Mouse (Mus musculus) neural tube, embryonic 12.5 days (tissue): ENCODE results near the gene Trim5. TPM values are rescaled to one million over a fixed set of nuclear protein-coding genes. Genes with fewer than 3 reads are reported as not detected.
"Not testable (repeated sequence)": the region's sequence is repeated elsewhere in the genome, so short reads cannot be mapped to it uniquely, and the experiment has no call there.

Experiments used
- ATAC-seq: fragments of 200-750 bp; cut with Nextera tagmentation; 2 replicates; pipeline ENCODE4 v1.8.0; 2017; ENCODE audit warnings: low read depth, mild to moderate bottlenecking, moderate TSS enrichment, moderate library complexity; ENCODE audit not compliant: low FRiP score
- H3K27ac ChIP-seq: fragments of 300-500 bp; sonication (generic); 2 replicates; pipeline ENCODE4 v1.5.1; 2016
- H3K27me3 ChIP-seq: fragments of 300-500 bp; sonication (generic); replicated peaks from 2 replicates; pipeline ENCODE4 v1.6.1; 2016; ENCODE audit warnings: mild to moderate bottlenecking
- H3K36me3 ChIP-seq: fragments of 300-500 bp; sonication (generic); 2 replicates; pipeline ENCODE4 v1.6.1; 2016; ENCODE audit warnings: mild to moderate bottlenecking
- H3K4me1 ChIP-seq: fragments of 300-500 bp; sonication (generic); 2 replicates; pipeline ENCODE4 v1.6.1; 2016
- H3K4me2 ChIP-seq: fragments of 300-500 bp; sonication (generic); replicated peaks from 2 replicates; pipeline ENCODE4 v1.6.1; 2016; ENCODE audit warnings: mild to moderate bottlenecking
- H3K4me3 ChIP-seq: fragments of 300-500 bp; sonication (generic); 2 replicates; pipeline ENCODE4 v1.5.1; 2016
- H3K9ac ChIP-seq: fragments of 300-500 bp; sonication (generic); 2 replicates; pipeline ENCODE4 v1.6.1; 2016; ENCODE audit warnings: mild to moderate bottlenecking
- H3K9me3 ChIP-seq: fragments of 300-500 bp; sonication (generic); 2 replicates; pipeline ENCODE4 v1.6.1; 2016; ENCODE audit warnings: mild to moderate bottlenecking
- WGBS: fragments of 180-500 bp; shearing (Covaris S2); methylation state at CpG from one replicate; pipeline ENCODE4 v1.1.7; 2016; 5-methylcytosine and 5-hydroxymethylcytosine counted together
- polyA plus RNA-seq: library from polyadenylated mRNA; unstranded; fragments of >200 nt; fragmentation: Nextera tagmentation; extraction: Ambion mirVana; gene quantifications from 2 replicates; pipeline ENCODE4 v1.2.1, GENCODE M21; 2016

Gene Trim5
- polyA plus RNA-seq: 0.15 and 0.22 TPM in 2 replicates

DNA sequence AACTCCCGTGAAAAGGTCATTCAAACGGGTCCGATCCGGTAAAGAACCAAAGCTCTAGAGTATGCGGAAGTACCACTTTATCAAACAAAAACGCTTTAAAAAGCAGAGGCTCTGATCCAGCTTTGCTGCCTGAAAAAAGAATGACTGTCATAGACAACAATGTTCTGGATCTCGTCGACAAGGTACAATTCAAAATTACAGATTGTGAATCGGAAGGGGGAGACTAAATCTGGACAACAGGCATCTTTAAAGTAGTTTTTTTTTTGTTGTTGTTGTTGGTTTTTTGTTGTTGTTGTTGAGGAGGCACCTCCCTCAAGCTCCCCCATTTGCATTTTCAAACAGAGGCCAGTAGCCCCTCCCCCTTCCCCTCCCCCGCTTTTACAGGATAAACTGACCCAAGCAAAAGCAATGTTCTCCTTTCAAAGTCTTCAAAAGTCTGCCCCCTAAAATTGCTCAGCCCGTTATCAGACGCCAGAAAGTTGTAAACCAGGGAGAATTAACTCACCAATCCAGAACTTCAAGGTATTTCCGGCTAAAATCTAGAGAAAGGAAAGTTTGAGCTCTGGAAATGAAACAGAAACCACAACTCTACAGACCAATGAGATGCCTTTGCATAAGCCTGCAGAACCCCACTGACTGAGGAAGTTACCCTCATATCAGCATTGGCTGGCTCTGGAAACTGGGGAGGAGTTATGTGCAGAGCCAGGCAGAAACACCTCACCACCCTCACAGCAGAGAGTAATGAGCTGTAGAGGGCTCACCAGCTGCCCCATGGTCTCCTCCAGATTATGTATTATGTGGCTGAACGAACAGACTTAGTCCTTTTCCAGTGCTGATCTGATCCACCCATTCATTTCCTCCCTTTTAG, at the start of gene Trim5:
TSS of gene Trim5 (minus strand) at position 519 of the 868 bp plus-strand sequence.
- not testable (repeated sequence) for ATAC-seq, H3K36me3 ChIP-seq, H3K4me3 ChIP-seq, H3K9ac ChIP-seq, H3K9me3 ChIP-seq, H3K27me3 ChIP-seq, H3K4me1 ChIP-seq, H3K4me2 ChIP-seq, H3K27ac ChIP-seq
- 43% methylated on average over 14 of the region's 14 CpGs for WGBS

DNA sequence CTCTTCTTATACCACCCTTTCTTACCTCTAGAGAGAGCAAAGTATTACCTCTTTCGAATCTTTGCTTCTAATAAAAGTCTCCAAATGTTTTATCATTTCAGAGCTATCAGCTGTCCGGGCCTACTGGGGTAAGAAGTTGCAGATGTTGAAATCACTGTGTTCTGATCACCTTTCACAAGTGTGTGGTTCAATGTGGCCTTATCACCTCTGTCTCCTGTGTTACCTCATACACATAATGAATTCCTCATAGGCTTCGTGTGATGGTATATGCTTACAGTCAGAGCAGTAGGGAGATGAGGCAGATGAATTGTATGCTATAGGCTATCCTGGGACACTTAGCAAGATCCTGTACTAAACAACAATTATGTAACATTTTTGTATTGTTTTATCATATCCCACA, 47.7 kb upstream of the Trim5 start:
- ATAC-seq, H3K9me3 ChIP-seq, H3K36me3 ChIP-seq, H3K27me3 ChIP-seq, H3K27ac ChIP-seq, H3K9ac ChIP-seq, H3K4me1 ChIP-seq, H3K4me3 ChIP-seq, H3K4me2 ChIP-seq: not testable (repeated sequence)
- 85% methylated on average over 3 of the region's 3 CpGs for WGBS

DNA sequence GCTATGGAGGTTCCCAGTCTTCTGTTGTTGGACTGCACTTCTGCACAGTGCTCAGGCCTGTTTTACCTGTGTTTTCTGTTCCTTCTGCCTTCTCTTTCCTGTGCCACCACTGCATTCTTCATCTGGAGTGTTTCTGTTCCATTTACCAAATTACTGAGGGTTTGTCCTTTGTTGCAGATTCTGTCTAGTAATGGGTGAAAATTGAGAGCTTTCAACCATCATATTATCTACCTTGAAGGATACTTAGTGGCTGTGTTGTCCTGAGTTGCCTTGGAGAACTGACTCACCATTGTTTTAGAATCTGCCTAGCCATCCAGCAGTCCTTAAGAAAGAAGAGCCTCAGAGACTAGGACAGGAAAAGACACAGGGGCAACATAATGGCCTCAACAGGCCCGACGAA, 41.3 kb upstream of the Trim5 start, which contains the start of gene Trim34b:
TSS of gene Trim34b (plus strand) at position 301 of the 400 bp plus-strand sequence.
- H3K9me3 ChIP-seq, H3K9ac ChIP-seq, H3K4me3 ChIP-seq, H3K27ac ChIP-seq, ATAC-seq, H3K36me3 ChIP-seq, H3K4me2 ChIP-seq, H3K4me1 ChIP-seq, H3K27me3 ChIP-seq: not testable (repeated sequence)
- WGBS: 91% methylated on average over 2 of the region's 2 CpGs

DNA sequence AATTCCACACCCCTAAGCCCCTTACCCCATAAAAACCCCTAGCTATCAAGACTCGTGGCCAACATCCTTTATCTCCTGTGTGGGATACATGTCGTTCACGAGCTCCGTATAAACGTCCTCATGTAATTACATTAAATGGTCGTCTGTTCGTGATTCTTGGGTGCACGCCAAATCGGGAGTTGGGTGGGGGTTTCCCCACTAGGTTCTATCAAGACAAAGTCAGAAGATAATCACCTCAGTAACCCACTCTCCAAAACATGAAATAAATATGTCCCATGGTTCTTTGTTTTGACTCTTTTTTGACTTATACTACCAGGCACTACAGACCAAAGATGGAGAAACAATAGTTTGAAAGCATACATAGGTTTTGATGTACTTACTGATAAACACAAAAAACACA, 34.1 kb upstream of the Trim5 start:
- no peak overlapping the region for H3K9ac ChIP-seq
- H3K9me3 ChIP-seq: no peaks in the 10 kb centered on the region
- ATAC-seq: no peak
- no peaks in the 10 kb centered on the region for H3K36me3 ChIP-seq
- no peaks in the 10 kb centered on the region for H3K27me3 ChIP-seq
- H3K27ac ChIP-seq: no peak overlapping the region
- H3K4me3 ChIP-seq: no peak overlapping the region
- WGBS: 86% methylated on average over 9 of the region's 9 CpGs
- H3K4me1 ChIP-seq: no peaks in the 10 kb centered on the region
- H3K4me2 ChIP-seq: no peak overlapping the region

DNA sequence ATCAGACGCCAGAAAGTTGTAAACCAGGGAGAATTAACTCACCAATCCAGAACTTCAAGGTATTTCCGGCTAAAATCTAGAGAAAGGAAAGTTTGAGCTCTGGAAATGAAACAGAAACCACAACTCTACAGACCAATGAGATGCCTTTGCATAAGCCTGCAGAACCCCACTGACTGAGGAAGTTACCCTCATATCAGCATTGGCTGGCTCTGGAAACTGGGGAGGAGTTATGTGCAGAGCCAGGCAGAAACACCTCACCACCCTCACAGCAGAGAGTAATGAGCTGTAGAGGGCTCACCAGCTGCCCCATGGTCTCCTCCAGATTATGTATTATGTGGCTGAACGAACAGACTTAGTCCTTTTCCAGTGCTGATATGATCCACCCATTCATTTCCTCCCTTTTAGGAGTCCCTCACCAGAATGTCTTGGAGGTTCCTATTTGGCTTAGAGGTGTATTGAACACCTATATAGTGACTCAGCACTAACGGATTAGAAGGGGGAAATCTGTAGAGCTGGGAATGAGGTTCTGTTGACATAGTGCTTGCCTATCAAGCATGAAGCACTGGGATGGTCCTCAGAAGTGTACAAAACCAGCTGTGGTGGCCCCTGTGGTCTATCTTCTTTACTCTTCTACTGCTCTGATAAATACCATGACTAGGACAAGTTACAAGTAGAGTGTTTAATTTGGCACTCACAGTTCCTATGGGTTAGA, 27.6 kb upstream of the Trim5 start, which contains the start of gene Trim12a:
TSS of gene Trim12a (minus strand) at position 98 of the 712 bp plus-strand sequence.
- H3K4me1 ChIP-seq, H3K36me3 ChIP-seq, H3K27me3 ChIP-seq, H3K9me3 ChIP-seq, H3K27ac ChIP-seq, H3K4me3 ChIP-seq, H3K9ac ChIP-seq, ATAC-seq: not testable (repeated sequence)
- WGBS: 41% methylated on average over 4 of the region's 4 CpGs
- H3K4me2 ChIP-seq: peak within 1 kb of the TSS; percentile 40

DNA sequence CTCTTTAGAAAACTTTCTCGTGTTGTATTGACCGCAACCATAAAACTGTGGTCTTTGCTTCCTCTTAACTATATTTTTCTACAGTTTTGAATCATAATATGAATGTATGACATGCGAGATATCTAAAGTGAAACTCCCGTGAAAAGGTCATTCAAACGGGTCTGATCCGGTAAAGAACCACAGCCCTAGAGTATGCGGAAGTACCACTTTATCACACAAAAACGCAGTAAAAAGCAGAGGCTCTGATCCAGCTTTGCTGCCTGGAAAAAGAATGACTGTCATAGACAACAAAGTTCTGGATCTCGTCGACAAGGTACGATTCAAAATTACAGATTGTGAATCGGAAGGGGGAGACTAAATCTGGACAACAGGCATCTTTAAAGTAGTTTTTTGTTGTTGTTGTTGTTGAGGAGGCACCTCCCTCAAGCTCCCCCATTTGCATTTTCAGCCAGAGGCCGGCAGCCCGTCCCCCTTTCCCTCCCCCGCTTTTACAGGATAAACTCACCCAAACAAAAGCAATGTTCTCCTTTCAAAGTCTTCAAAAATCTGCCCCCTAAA, 27.0 kb upstream of the Trim5 start:
- Histone ChIP-seq H3K9me3 (no peaks in the 10 kb centered on the region), H3K27me3 (no peaks in the 10 kb centered on the region), H3K4me2 (peak overlapping the region; percentile 40), H3K9ac (no peak overlapping the region), H3K4me1 (no peaks in the 10 kb centered on the region), H3K27ac (no peak overlapping the region), H3K4me3 (no peak overlapping the region), H3K36me3 (no peaks in the 10 kb centered on the region)
- 20% methylated on average over 15 of the region's 15 CpGs for WGBS
- no peak for ATAC-seq

DNA sequence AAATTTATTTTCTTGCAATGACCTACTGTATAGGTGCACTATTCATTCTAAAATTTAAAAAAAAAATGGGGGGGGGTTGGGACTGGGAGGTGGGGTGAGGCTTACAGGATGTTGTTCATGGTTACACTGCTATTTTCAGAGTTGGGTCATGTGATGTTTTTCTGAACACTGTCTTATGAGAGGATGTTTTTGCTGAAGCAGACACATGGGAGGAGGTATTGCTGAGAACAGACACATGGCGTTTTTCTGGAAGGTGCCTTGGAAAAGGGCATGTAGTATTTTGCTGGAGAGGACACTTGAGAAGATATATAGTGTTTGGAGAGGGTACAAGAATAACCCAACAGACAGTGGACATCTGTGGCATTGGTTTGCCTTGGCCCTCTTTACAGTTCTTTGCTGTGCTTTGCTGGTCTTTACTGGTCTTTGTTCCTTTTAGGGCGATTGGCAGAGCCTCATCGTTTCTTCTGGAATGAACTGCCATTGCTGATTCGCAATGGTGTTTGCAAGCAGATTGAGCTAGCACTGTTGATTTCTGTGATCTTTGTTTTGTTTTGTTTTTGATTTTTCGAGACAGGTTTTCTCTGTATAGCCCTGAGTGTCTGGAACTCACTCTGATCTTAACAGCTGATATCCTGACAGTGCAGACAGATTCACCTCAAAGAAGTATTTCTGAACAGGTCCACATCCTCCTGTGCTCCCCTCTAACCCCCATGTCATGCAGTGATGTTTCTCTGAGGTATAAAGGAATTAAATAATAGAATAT, 3.9 kb upstream of the Trim5 start:
- Histone ChIP-seq H3K4me1 (no peaks in the 10 kb centered on the region), H3K27me3 (no peaks in the 10 kb centered on the region), H3K9me3 (no peaks in the 10 kb centered on the region), H3K36me3 (no peaks in the 10 kb centered on the region), H3K9ac (no peak overlapping the region), H3K4me2 (no peak overlapping the region), H3K27ac (no peak overlapping the region), H3K4me3 (no peak overlapping the region)
- 85% methylated on average over 5 of the region's 5 CpGs for whole genome bisulfite sequencing
- no peak for ATAC-seq

DNA sequence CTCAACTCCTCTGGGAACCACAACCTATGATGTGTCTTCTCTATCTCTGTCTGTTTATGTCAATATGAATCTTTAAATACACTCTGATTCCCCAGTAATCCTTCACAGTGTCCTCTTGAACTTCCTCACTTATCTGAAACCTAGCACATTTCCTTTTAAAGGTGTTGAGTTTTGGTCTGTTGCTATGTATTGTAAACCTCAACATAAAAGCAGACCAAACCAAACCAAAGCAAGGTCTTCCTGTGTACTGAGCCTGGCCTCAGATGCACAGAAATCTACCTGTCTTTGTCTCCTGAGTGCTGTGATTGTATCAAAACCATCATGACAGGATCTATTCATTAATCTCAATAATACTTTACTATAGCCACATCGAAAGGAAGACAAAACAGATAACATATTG, 2.7 kb upstream of the Trim5 start:
- Histone ChIP-seq H3K36me3 (no peaks in the 10 kb centered on the region), H3K27ac (no peak overlapping the region), H3K27me3 (no peaks in the 10 kb centered on the region), H3K4me2 (no peak overlapping the region), H3K9ac (no peak overlapping the region), H3K4me1 (no peaks in the 10 kb centered on the region), H3K4me3 (no peak overlapping the region), H3K9me3 (no peaks in the 10 kb centered on the region)
- no peak for ATAC-seq
- 96% methylated on average over 1 of the region's 1 CpGs for WGBS

DNA sequence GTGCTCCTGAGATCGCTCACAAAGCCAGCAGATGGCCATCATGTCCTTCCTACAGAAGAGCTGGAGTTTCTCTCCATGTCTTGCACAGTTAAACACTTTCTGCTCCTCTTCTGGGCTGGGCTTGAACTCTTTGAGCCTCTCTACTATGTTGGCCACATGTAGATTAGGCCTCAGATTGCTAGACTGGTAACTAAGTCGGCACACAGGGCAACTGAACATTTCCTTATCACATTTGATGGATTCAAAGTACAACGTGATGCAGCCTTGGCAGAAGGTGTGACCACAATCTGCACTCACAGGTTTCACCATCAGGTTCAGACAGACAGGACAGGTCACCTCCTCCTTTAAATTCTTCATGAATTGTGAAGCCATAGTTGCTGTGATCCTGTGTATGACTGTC, 8.5 kb downstream of the Trim5 start:
- not testable (repeated sequence) for H3K9ac ChIP-seq, H3K27ac ChIP-seq, ATAC-seq, H3K27me3 ChIP-seq, H3K4me1 ChIP-seq, H3K9me3 ChIP-seq, H3K4me2 ChIP-seq, H3K36me3 ChIP-seq, H3K4me3 ChIP-seq
- 78% methylated on average over 3 of the region's 3 CpGs for WGBS

DNA sequence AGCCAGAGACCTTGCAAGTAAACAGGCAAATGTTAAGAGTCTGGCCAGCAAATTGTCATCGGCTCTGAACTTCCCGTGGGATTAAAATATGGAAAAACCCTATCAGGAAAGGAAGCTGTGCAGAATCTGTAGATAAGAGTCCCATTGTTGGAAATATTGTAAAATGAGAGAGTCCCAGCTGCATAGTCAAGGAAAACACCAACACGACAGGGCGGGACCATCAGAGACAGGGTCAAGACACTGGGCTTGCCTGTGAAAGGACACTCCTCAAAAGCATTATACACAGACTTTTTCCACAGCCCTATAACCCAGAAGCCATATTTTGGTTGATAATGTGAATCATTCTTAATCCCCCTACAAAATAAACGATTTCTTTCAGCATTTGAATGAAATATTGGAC, 22.6 kb downstream of the Trim5 start:
- not testable (repeated sequence) for H3K4me1 ChIP-seq, H3K4me3 ChIP-seq, H3K36me3 ChIP-seq, H3K9me3 ChIP-seq, H3K4me2 ChIP-seq, H3K27ac ChIP-seq, H3K9ac ChIP-seq, H3K27me3 ChIP-seq, ATAC-seq
- 79% methylated on average over 5 of the region's 5 CpGs for WGBS

DNA sequence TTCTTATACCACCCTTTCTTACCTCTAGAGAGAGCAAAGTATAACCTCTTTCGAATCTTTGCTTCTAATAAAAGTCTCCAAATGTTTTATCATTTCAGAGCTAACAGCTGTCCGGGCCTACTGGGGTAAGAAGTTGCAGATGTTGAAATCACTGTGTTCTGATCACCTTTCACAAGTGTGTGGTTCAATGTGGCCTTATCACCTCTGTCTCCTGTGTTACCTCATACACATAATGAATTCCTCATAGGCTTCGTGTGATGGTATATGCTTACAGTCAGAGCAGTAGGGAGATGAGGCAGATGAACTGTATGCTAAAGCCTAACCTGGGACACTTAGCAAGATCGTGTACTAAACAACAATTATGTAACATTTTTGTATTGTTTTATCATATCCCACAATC, 27.5 kb downstream of the Trim5 start:
- H3K4me1 ChIP-seq, H3K27me3 ChIP-seq, H3K9ac ChIP-seq, H3K4me3 ChIP-seq, H3K36me3 ChIP-seq, H3K9me3 ChIP-seq, ATAC-seq, H3K4me2 ChIP-seq, H3K27ac ChIP-seq: not testable (repeated sequence)
- WGBS: 90% methylated on average over 4 of the region's 4 CpGs
